Mouse (Mus musculus) left cerebral cortex, postnatal 14 days (tissue): ENCODE measurements around the gene Smarcd1. TPM values are rescaled to one million over a fixed set of nuclear protein-coding genes. Genes with fewer than 3 reads are reported as not detected.

ENCODE experiments used
- DNase-seq, 2 experiments: peaks; one replicate each; pipeline ENCODE4 v3.0.0; 2021 to 2022; ENCODE audit warnings: low spot score in 2 of 2, mixed read lengths in 1 of 2
- intact Hi-C: fragments of 180-260 bp; cut with DNase I; formaldehyde crosslinking; loops from one replicate; pipeline ENCODE4 v1.15.1; 2025
- total RNA-seq, 2 experiments: library from RNA; stranded (reverse); gene quantifications; 2 replicates each; pipeline ENCODE4 v1.2.3; 2021

Gene Smarcd1
- total RNA-seq, 2 experiments from 2014 or later: 142 to 143 TPM

GRCm38 (mm10) chr15:99710221-99711190 is 8.6 kb downstream of the Smarcd1 start:
- no peak for DNase-seq
- intact Hi-C loops: no loop called here

GRCm38 (mm10) chr15:99711491-99711890 is 9.6 kb downstream of the Smarcd1 start:
- DNase-seq: no peak
- intact Hi-C loops: no loop called here

GRCm38 (mm10) chr15:99712666-99713559 is 11.0 kb downstream of the Smarcd1 start:
- no peak for DNase-seq
- intact Hi-C loops: no loop called here

GRCm38 (mm10) chr15:99713569-99713968 is 11.6 kb downstream of the Smarcd1 start:
- intact Hi-C loops: no loop called here
- no peak for DNase-seq

GRCm38 (mm10) chr15:99714206-99714605 is 12.3 kb downstream of the Smarcd1 start:
- intact Hi-C loops: no loop called here
- DNase-seq: no peak

- intact Hi-C loops: no loop called here
- DNase-seq: peak; percentile 91 to 96
These were observed 12.9 kb downstream of the Smarcd1 start for GRCm38 (mm10) chr15:99714858-99715257.

- intact Hi-C loops: no loop called here
- DNase-seq: peak; percentile 70 to 81
These were observed 13.5 kb downstream of the Smarcd1 start for GRCm38 (mm10) chr15:99715361-99715865.

GRCm38 (mm10) chr15:99715982-99716746 is 14.2 kb downstream of the Smarcd1 start:
- intact Hi-C loops: no loop called here
- peak; percentile 43 to 65 for DNase-seq

- intact Hi-C loops: no loop called here
- DNase-seq: peak in 1 of 2 experiments; percentile 56
These were observed 14.9 kb downstream of the Smarcd1 start for GRCm38 (mm10) chr15:99716814-99717213.

GRCm38 (mm10) chr15:99717386-99718334 is 15.7 kb downstream of the Smarcd1 start, which contains the start of gene Gpd1:
TSS of gene Gpd1 (plus strand) at chr15:99717515.
- peak; percentile 49 to 72 for DNase-seq
- intact Hi-C loops: no loop called here

GRCm38 (mm10) chr15:99718461-99719021 is 16.6 kb downstream of the Smarcd1 start:
- intact Hi-C loops: no loop called here
- DNase-seq: no peak

GRCm38 (mm10) chr15:99719865-99720264 is 17.9 kb downstream of the Smarcd1 start:
- no peak for DNase-seq
- intact Hi-C loops: no loop called here

- DNase-seq: no peak
- intact Hi-C loops: no loop called here
These were observed 20.2 kb downstream of the Smarcd1 start for GRCm38 (mm10) chr15:99721921-99722743.

GRCm38 (mm10) chr15:99723120-99723514 is 21.2 kb downstream of the Smarcd1 start:
- peak in 1 of 2 experiments; percentile 49 for DNase-seq
- intact Hi-C loops: no loop called here

GRCm38 (mm10) chr15:99723515-99724291 is 21.8 kb downstream of the Smarcd1 start:
- intact Hi-C loops: no loop called here

More at GRCm38 (mm10) chr15:99723515-99724291, 21.8 kb downstream of the Smarcd1 start:
- DNase-seq: peak; percentile 56 to 77
